Mouse (Mus musculus) kidney, postnatal 36 days (tissue): ENCODE data around the gene Avpi1.

Experiments
- DNase-seq, 2 experiments: peaks; one replicate each; pipeline ENCODE4 v3.0.0; 2021 to 2022; ENCODE audit warnings: mixed read lengths in 2 of 2

Gene Avpi1

DNA sequence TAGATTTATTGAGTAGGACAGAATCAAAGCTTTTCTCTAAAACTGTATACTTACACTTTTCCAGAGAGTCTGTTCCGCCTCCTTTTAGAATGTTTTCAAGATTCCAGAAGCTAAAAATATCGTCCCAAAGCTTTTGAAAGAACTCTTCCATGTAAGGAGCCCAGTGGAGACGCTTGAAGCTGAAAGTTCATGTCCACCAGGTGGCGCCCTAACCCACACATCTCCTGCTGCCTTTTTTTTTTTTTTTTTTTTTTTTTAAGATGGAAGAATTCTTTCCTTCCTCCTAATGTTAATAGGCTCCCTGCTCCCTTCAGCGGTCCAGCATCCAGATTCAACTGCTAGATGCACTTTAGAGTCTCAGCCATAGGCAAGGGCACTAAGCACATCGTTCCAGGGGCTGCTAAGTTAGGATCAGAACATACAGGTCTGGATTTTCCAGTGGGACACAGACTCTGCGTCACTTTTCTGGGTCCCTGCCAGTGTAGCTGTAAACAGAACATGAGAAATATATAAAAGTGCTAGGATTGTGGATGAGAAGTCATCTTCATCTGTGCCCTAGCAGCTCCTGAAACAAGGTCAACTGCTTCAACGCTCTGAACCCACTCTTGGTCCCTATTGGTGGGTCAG is 15.8 kb upstream of the Avpi1 start:
- DNase-seq: peak; percentile 90 to 96

DNA sequence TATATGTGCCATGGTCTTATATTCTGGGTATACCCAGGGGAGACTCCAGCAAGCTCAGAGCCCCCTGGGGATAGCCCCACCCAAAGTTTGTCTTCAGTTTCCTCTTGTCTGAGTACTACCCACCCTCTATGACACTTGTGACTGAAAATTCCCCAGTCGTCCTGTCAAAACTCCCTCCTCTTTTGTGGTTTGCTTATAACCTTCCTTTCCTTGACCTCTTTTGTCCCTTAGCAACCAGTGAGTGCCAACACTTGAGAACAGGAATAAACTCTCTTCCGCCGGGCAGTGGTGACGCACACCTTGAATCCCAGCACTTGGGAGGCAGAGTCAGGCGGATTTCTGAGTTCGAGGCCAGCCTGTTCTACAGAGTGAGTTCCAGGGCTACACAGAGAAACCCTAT is 15.2 kb upstream of the Avpi1 start:
- no peak for DNase-seq

DNA sequence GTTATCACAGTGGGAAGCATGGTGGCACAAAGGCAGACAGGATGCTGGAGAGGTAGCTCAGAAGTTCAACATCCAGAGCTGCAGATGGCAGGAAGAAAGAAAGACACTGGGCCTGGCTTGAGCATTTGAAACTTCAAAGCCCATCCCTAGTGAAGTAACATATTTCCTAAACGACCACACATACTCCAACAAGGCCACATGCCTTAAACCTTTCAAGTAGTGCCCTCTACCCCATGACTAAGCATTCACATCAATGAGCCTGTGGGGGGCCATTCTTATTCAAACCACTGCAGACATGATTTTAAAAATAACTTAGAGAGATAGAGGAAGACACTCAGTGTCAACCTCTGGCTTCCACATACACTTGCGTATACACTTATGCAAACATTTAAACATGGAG is 13.9 kb upstream of the Avpi1 start:
- DNase-seq: no peak

DNA sequence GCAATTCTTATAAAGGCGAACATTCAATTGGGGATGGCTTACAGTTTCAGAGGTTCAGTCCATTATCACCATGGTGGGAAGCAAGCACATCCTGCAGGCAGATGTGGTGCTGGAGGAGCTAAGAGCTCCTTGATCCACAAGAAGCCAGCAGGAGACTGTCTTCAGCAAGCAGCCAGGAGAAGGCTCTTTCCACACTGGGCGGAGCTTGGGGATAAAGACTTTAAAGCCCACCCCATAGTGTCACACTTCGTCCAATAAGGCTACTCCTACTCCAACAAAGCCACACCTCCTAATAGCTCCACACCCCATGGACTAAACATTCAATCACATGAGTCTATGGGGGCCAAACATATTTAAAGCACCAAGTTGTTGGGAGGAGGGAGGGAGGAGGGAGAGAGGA is 13.1 kb upstream of the Avpi1 start:
- DNase-seq: no peak

DNA sequence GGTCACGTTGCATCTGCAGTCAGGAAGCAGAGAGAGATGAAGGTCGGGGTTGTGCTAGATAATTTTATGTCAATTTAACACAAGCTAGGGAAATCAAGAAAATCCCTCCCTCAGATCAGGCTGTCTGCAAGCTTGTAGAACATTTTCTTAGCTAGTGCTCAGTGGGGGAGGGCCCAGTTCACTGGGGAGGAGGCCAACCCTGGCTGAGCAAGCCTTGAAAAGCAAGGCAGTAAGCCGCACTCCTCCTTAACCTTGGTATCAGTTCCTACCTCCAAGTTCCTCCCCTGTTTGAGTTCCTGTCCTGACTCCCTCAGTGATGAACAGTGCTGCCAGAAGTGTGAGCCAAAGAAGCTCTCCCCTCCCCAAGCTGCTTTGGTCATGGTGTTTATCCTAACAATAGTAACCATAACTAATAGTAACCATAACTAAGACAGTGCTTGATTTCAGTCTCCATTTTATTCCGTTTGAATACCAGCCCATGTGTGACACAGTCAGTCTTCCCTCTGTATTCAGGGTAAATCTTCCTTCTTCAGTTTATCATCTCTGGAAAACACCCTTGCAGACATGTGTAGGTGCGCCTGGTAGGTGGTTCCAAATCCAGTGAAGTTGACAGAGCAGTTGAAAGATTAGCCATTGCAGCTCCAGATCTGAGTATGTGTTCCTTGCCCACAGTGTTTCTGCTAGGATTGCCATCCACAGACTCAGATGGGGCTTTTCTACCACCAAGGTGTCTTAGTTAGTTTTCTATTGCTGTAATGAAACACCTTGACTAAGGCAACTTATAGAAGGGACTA is 11.1 kb upstream of the Avpi1 start:
- DNase-seq: no peak

DNA sequence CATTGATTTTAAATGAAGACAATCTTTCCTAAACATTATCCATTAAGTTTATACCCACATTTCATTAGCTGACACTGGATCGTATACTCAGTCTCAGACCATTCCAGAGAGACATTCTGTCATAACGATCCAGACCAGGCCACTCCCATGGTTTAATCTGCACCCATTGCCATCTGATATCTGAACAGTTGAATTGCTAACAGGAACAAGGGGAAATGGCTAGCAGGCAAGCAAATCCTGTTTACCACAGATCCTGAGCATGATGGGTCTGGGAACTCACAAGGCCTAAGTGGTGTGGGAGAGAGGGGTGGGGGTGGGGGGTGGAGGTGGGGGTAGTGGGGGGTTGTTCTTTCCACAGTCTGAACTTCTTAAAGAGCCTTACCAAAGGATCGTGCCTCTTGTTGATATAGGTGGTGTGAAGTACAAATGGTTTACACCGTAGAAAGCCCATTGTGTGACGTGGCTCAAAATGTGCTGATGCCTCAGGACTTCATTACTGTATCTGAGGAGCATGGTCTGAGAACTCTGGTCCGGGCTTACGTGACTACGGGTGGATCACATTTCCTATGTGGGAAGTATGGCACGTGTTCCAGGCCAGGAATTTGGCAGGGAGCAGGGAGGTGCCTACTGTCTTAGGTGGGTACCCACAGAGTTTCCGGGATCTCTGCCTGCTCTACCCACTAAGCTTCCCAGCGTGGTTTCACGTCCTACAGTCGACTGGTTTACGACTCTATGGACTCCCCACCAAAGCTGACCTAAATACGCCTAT is 9.8 kb upstream of the Avpi1 start:
- no peak for DNase-seq

DNA sequence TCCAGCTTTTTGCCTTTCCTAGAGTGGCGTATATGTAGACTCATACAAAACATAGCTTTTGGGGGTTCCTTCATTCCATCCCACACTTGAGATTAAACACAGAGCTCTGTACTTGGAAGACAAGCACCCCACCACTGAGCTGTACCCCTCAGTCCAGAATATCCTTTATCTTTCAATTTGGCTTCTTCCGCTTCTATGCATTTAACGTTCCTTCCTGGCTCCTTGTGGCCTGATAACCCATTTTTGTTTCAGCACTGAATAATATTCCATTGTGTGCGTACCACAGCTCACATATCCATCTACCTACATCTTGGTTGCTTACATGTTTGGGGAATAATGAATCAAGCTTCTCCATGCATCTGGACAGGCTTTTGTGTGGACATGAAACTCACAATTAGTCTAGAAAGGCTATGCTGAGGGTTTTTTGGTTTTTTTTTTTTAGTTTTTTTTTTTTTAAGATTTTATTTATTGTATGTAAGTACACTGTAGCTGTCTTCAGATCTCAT is 8.4 kb upstream of the Avpi1 start:
- no peak for DNase-seq

DNA sequence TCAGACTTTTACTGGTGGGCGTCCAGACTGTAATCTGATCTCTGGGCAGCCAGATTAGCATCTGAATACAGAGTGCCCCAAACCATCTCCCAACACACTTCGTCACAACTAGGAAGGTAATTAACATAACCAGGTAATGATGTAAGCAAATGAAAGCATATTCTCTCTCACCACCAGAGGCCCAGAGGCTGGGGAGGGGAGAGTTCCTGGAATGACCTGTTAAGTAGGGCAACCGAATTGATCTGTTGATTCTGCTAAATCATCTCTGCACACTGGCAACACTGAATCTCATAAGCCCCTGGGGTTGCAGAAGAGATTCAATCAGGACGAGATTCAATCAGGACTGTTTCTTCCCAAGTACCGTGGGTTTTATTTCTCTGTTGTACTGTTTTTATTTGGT is 7.3 kb upstream of the Avpi1 start:
- no peak for DNase-seq

DNA sequence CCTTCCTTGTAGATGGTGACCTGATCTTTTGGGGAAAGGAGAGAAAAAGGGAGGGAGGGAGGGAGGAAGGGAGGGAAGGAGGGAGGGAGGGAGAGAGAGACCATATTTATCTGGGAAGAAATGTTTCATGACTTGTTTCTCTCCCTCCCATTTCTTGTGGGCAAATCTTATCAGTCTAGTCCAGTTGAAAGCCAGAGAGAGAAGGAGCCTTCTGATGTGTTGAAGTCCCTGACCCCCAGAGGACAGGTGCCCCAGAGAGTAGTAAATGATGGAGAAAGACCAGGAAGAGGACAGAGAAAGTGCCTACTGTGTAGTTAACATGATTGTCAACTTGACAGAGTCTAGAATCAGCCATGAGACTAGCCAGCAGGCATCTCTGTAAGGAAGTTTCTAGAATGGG is 6.2 kb upstream of the Avpi1 start:
- no peak for DNase-seq

DNA sequence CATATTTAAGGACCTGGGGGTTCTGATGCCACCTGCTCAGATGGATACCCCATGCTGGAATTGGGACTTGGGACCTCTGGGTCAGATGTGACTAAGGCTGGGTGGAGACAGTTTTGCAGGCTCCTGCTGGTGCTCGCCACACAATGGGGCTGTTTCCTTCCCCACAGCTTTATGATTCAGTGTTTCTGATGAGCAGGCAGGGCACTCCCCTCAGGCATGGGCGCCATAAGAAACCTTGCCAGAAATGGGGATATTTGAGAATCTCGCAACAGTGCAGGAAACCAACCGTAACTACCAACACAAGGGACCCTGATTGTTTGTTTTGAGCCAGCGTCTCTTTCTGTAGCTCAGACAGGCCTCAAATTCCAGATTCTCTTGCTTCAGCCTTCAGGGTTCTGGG is 2.2 kb upstream of the Avpi1 start:
- DNase-seq: no peak

DNA sequence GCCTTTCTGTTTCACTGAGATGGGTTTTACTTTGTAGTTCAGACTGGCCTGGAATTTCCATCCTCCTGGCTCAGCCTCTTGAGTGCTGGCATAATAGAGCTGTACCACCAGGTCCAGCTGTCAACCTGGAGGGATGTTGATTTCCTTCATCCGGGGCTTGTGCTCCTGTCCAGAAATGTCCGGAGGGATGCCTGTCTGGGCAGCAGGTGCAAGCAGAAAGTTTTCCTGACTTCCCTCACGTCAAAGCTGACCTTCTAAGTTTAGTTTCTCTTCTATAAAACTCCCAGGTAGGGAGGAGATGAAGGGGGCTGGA is 1.4 kb upstream of the Avpi1 start:
- DNase-seq: no peak

DNA sequence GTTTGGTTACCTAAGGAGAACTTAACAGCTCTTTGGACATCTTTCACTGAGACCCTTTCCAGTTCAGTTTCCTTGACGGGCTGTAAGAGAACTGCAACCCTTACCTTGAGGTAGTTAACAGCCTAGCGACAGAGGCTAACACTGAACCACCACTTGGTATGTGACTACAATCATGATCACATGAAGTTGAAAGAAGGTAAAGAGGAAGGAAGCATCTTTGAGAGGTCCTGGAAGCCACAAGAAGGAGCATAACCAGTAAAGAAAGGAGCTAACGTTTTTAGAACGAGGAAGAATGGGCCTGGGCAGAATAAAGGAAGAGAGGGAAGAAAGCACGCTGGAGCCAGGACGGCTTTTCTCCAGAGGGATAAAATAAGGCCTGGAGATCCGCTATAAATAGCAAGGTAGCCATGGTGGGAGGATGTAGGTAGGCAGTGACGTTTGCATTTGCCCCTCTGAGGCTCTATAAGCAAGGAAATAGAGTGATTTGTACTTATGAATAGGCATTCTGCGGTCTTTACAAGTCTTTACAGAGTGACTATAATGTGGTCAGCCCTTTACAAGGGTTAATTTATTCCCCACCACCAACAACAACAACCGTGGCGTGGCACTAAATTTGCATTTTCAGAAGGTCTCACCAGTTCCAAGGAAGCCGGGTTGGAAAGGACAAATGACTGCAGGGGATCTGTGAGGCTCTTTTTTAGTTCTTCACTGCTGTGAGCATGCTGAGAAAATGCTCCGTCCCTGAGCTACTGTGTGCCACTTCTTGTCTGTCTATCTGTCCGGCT is 842 bp upstream of the Avpi1 start:
- no peak for DNase-seq

DNA sequence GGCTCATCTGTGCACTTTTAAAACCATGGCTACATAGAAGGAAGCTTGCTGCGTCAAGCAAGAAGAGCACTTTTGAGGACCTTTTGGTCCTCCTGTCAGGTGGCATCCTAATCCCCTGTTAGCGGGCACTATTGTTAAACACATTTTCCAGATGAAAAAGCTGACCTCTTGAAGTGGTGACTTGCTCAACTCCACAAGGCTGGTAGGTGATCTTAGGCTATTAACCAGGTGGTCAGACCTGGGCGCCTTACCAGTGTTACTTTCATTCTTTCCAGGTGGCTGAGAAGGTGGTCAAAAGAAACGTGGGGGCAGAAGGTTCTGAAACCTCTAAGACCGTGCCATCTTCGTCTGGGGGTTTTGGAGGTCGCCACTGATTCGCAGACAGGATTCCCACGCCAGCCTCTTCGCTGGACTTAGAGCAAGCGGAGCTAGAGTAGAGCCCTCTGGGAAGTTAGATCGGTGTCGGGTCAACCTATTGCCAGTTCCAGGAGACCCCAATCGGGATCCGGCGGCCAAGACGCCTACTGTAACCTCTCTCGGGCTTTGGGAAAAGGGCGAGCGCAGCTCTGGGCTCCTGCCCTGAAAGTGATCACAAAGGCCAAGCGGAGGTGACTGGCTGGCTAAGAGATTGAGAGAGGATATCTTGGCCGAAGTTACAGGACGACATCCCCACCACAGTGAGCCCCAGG is 663 bp downstream of the Avpi1 start:
- DNase-seq: no peak

DNA sequence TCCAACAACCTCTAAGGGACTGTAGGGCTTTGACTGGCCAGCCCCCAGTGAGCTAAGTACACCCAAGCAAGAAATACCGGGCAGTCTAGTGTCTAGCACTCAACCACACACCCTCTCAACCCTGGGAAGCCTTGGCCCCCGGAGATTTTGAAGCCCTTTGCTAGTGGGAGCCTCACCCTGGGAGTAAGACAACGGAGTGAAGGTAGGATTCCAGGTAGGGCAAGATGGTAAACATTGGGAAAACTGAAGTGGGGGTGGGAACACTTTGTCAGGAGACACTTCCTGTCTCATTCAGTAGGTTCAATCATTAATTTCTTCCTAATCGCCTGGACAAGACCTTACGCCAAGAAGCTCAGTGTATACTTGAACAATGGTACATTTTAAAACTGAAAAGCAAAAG is 1.8 kb downstream of the Avpi1 start:
- DNase-seq: no peak

DNA sequence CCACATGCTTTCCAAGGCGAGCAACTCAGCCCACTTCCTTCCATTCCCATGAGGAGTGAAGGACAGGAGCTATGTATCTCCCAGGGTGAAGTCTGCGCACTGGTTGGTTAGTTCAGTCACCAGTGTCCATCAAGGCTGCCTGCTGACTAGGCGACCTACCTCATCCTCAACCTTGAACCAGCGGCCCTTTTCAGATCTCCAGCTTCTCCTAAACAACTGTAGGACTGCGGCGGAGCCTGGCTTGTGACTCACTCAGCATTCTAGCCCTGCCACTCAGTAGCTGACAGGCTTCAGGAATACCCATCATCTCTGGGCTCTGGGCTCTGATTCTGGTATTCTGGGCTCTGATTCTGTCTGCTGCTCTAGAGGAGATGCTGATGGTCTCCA is 2.6 kb downstream of the Avpi1 start:
- no peak for DNase-seq

DNA sequence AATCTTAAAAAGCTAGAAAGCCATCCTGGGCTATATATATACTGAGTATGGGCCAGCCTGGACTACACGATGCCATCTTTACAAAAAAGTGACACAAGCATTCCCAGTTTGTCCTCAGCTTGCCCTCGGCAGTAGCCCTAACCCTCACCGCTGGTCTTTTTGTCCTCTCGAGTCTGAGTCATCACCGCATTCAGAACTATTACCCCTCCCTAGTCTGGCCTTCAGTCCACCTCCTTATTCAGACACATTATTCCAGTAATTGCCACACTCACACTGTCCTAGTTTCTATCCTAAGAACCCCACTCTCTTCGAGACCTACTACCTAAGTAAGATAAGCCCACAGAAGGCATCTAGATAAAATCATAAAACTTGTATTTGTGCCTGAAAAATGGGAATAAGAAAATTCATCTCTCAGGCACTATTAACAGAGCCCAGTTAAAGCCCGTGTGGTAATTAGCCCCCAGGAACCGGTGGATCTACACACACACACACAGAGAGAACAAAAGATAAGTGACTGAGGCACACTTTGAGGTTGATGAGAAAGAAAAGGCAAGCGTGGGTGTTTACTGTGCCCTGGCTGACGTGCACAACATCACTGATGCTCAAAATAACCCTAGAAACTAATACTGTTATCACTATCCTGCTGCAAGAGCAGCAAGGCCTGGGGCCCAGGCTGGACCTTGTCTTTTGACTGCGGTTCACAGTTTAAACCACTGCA is 3.2 kb downstream of the Avpi1 start:
- DNase-seq: no peak

DNA sequence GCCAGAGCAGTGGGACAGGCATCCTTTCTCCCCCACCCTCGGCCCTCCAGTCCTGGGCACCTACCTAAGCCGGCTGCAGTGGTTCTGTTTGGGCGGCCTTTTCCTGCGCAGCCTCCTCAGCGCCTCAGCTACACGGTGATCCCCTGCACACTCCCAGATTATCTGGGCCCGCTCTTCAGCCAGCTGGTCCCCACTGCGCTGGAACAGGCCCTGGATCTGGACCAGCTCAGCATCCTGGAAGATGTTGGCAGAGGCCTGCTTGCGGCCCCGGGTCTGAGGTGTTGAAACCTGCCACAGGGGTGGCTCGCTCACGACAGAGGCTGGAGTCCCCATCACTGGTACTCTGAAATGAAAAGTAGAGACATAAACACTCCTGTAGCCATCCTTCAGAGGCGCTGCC is 4.2 kb downstream of the Avpi1 start:
- no peak for DNase-seq

DNA sequence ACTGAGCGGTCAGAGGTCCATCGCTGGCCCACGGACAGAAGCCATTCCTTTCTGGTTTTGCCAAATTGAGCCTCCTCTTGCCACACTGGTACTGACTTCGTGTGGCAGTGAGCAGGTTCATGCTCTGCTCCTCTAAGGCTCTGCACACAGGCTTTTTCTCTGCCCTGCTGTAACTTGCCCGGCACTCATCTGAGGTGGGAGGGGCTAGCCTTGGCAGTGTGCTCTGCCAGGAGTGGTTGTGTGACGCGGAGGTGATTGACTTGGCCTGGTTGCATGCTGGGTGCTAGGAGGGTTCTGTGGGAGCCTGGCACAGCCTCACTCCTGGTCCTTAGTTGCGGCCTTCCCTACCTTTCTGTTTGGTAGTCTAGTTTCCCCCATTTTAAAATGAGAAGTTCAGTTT is 8.4 kb downstream of the Avpi1 start:
- no peak for DNase-seq

DNA sequence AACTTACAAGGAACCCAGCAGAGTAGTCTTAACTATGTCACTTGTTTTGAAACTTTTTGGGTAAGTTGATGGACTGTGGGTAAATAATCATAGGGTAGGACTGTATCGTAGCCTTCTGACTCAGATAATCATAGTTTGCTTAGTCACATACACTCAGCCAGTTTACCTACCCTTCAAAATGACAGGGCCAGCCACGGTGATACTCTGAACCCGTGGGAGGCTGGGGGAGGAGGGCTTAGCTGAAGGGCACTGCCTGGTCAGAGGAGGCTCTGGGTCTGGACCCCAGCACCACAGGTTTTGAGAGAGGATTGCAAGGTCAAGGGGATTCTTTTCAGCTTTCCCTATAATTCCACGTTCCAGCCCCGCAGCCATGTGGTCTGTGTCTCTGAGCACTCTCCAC is 10.3 kb downstream of the Avpi1 start:
- no peak for DNase-seq

DNA sequence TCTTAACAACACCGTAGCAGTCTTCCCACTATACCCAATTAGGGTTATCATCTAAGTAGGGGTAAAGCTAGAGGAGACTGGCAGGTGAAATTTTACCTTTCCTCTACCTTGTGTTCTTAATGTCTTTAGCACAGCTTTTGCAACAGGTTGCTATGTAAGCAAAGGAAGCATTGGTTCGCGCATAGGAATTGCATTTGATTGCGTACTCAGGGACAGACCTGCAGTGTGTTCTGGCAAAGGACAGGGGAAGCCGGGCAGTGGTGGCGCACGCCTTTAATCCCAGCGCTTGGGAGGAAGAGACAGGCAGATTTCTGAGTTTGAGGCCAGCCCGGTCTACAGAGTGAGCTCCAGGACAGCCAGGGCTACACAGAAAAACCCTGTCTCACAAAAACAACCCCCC is 10.7 kb downstream of the Avpi1 start:
- no peak for DNase-seq

DNA sequence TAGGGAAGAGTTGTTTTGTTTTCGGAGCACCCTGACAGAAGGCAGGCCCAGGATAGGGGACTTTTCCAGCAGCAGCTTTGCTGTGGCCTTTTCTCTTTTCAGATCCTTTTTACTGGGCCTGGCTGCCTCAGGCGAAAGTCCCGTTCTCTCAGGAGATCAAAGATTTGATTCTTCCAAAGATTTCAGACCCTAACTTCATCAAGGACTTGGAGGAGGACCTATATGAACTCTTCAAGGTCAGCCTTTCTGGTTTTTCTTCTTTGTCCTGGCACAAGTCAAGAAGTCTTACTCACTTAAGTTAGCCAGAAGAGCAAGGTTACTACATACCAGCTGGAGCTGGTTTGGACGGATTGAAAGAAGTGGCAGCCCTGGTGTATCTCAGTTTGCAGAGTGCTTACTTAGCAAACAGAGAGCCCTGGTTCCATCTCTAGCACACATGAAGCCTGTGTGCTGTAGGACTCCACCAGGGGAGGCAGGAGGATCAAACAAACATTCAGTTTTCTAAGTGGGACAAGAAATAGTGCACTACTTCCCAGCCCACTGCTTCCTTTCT is 13.0 kb downstream of the Avpi1 start:
- no peak for DNase-seq

DNA sequence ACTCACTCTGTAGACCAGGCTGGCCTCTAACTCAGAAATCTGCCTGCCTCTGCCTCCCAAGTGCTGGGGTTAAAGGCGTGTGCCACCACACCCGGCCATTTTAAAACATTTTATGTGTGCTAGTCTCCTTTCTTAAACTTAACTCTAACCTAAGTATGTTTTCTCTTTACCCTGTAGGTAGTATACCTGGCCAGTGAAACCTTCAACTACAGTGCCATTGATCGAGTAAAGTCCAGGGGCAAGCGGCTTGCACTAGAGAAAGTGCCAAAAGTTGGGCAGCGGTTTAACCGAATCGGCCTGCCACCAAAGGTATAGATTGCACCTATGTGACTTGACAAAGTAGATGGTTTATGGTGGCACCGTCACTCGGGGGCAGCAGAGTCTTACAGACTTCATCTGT is 24.2 kb downstream of the Avpi1 start:
- DNase-seq: no peak
